Mouse (Mus musculus): ENCODE results near the gene Anapc2.

The Anapc2 gene

GRCm38 (mm10) chr2:25305587-25306359 is 33.5 kb downstream of the Anapc2 start:
- DNase-seq = no peak

- DNase-seq = no peak
These were observed 37.9 kb downstream of the Anapc2 start for GRCm38 (mm10) chr2:25310180-25310579.

- no peak for DNase-seq
These were observed 38.7 kb downstream of the Anapc2 start for GRCm38 (mm10) chr2:25310969-25311368.

GRCm38 (mm10) chr2:25311491-25311891 is 39.2 kb downstream of the Anapc2 start:
- DNase-seq = no peak

GRCm38 (mm10) chr2:25318119-25318966 is 46.1 kb downstream of the Anapc2 start:
- peak; percentile 67 for DNase-seq

GRCm38 (mm10) chr2:25318971-25319773 is 46.9 kb downstream of the Anapc2 start, which contains the start of gene Grin1:
Gene Grin1, minus strand, starts transcription at chr2:25319187.
- peak; percentile 93 for DNase-seq

- no peak for DNase-seq
These were observed 47.8 kb downstream of the Anapc2 start for GRCm38 (mm10) chr2:25320084-25320483.

GRCm38 (mm10) chr2:25326036-25326435 is 53.8 kb downstream of the Anapc2 start:
- no peak for DNase-seq

GRCm38 (mm10) chr2:25328440-25328839 is 56.2 kb downstream of the Anapc2 start:
- no peak for DNase-seq

- DNase-seq = no peak
These were observed 59.2 kb downstream of the Anapc2 start for GRCm38 (mm10) chr2:25331470-25331869.

GRCm38 (mm10) chr2:25332286-25333160 is 60.2 kb downstream of the Anapc2 start, which contains the start of gene Man1b1:
Gene Man1b1, plus strand, starts transcription at chr2:25332338.
- peak; percentile 99 for DNase-seq

GRCm38 (mm10) chr2:25333569-25333968 is 61.3 kb downstream of the Anapc2 start:
- no peak for DNase-seq

All from layer of hippocampus, adult 9-11 months (tissue).